18 mouse cellular contexts compared by ENCODE assay signal in genomic region chr19:60959706-60960230, GRCm38 (mm10).
DNase-seq lines count a peak whose midpoint lies in the region; ATAC-seq and TF ChIP-seq lines count a peak whose summit lies in the region.
"Had no signal": no experiment of that assay in that cellular context is flagged by ENCODE, and none has a peak within 500 bp of the region (broad histone marks: within the 10 kb centered on the region; RNA-seq: fewer than 3 reads in every experiment).

No protein-coding gene starts in this region.

- no peaks in the 10 kb centered on the region for H3K9me3 ChIP-seq in lung, postnatal 0 days (ENCODE audit: low read length)
- H3K9me3 ChIP-seq: embryonic facial prominence, embryonic 13.5 days; G1E; hindbrain, embryonic 12.5 days; intestine, embryonic 15.5 days; limb, embryonic 15.5 days; midbrain, embryonic 13.5 days had no signal

- H3K27me3 ChIP-seq in lung, postnatal 0 days (replicated peaks; ENCODE audit: insufficient read depth, low read length) = no peaks in the 10 kb centered on the region
- H3K27me3 ChIP-seq: embryonic facial prominence, embryonic 13.5 days; hindbrain, embryonic 12.5 days; intestine, embryonic 15.5 days; limb, embryonic 15.5 days; midbrain, embryonic 13.5 days had no signal

- intact Hi-C loops in heart, postnatal 10 days (cut with DNase I) = no loop called here

- no peak overlapping the region for H3K9ac ChIP-seq in lung, postnatal 0 days (replicated peaks; ENCODE audit: low read depth)
- H3K9ac ChIP-seq: embryonic facial prominence, embryonic 13.5 days; hindbrain, embryonic 12.5 days; intestine, embryonic 15.5 days; limb, embryonic 15.5 days; midbrain, embryonic 13.5 days had no signal

- peak; percentile 66 for ATAC-seq in lung, postnatal 0 days
- no peak for ATAC-seq in inflammation-experienced regulatory T-cells, adult 6 months
- no peak for ATAC-seq in activated CD4-positive, CD25-positive, alpha-beta regulatory T cell, adult 4 months
- ATAC-seq: intestine, embryonic 15.5 days; midbrain, embryonic 13.5 days had no signal

- TF ChIP-seq CTCF in lung, postnatal 0 days (IDR thresholded peaks at IDR 0.05) = no peak

- peaks cover 7% of the 10 kb centered on the region; the same call in 1 of the 2 replicates for H3K4me1 ChIP-seq in lung, postnatal 0 days (ENCODE audit: insufficient read depth, low read depth, low read length)
- H3K4me1 ChIP-seq: embryonic facial prominence, embryonic 13.5 days; intestine, embryonic 15.5 days; limb, embryonic 15.5 days; midbrain, embryonic 13.5 days had no signal

- peak; percentile 15 for DNase-seq in kidney, adult 11 months
- DNase-seq in kidney, adult 18-20 months = no peak
- peak; percentile 53 to 62 for DNase-seq in heart, postnatal 10 days
- peak; percentile 25 for DNase-seq in heart, postnatal 4 days
- DNase-seq in lung, postnatal 0 days (ENCODE audit: low spot score) = peak; percentile 87
- DNase-seq: adrenal gland, postnatal 10 days; cerebellum, adult 18-20 months; right cerebral cortex, adult 18-20 months; thymus, adult 2 months had no signal

- no peak overlapping the region for H3K4me3 ChIP-seq in lung, postnatal 0 days (ENCODE audit: low read depth, low read length)
- H3K4me3 ChIP-seq: embryonic facial prominence, embryonic 13.5 days; hindbrain, embryonic 12.5 days; intestine, embryonic 15.5 days; limb, embryonic 15.5 days; midbrain, embryonic 13.5 days; myocyte had no signal

- H3K27ac ChIP-seq in lung, postnatal 0 days (ENCODE audit: low read length) = 0 out of 2 replicates have a peak overlapping the region, but pooled peaks have one; percentile 32
- H3K27ac ChIP-seq: embryonic facial prominence, embryonic 13.5 days; hindbrain, embryonic 12.5 days; intestine, embryonic 15.5 days; limb, embryonic 15.5 days; midbrain, embryonic 13.5 days had no signal

- WGBS in lung, postnatal 0 days = 67% methylated on average over 1 of the region's 1 CpGs

- H3K36me3 ChIP-seq in lung, postnatal 0 days (ENCODE audit: insufficient read depth, low read length) = no peaks in the 10 kb centered on the region
- H3K36me3 ChIP-seq: embryonic facial prominence, embryonic 13.5 days; G1E; hindbrain, embryonic 12.5 days; intestine, embryonic 15.5 days; limb, embryonic 15.5 days; midbrain, embryonic 13.5 days had no signal

- no peak overlapping the region for H3K4me2 ChIP-seq in lung, postnatal 0 days (replicated peaks; ENCODE audit: low read depth, low read length)
- H3K4me2 ChIP-seq: embryonic facial prominence, embryonic 13.5 days; hindbrain, embryonic 12.5 days; intestine, embryonic 15.5 days; limb, embryonic 15.5 days; midbrain, embryonic 13.5 days had no signal

- peak; percentile 71; the same call in 1 of the 2 replicates for TF ChIP-seq EP300 in lung, postnatal 0 days (IDR thresholded peaks at IDR 0.05)
